Mouse (Mus musculus): ENCODE measurements around the gene Tbcd. TPM values are rescaled to one million over a fixed set of nuclear protein-coding genes. Genes with fewer than 3 reads are reported as not detected.

Gene Tbcd
- total RNA-seq (2021): 10 to 100 TPM; 11.0 to 11.6 TPM

DNA sequence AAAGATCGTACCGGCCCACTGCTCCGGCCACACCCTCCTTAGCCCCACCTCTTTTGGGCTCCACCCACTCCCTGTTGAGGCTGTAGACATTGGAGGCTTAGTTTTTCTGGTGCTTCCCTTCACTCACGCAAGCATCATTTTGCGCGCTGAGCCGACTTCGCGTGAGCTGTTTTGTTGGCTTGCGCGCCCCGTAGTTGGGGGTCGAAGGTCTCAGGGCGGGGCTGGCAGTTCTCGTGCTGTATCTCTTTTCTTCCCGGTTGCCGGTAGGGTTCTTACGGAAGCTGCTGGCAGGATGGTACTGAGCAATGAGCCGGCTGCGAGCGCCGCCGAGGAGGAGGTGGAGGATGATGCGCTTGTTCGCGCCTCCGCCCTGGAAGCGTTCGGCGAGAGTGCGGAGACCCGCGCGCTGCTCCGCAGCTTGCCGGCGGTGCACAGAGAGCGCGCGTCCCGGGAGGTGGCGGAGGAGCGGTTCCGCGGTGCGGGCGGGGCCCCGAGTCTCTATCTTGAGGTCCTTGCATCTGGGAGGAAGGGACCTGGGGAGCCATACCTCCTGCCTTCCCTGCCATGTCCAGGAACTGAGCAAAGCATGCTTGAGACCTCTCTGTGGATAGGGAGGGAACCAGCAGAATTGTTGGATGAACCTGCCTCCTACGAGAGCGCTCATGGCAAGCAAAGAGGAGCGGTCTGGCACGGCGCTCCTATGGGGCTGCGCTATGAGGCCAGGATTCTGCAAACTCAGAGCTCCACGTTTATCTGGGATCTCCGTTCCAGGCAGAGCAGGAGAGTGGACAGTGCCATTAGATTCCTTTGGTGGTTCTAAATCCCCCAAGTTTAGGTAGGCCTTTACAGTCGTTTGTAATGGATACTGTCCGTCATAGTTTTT, at the start of gene Tbcd:
Tbcd (plus strand) TSS at position 197 of the 883 bp plus-strand sequence.
- intact Hi-C loops (cut with DNase I): loop anchor here (5.0 kb wide), 1 partner anchor 100 kb away; the partner anchor contains the start of gene Wdr45b

DNA sequence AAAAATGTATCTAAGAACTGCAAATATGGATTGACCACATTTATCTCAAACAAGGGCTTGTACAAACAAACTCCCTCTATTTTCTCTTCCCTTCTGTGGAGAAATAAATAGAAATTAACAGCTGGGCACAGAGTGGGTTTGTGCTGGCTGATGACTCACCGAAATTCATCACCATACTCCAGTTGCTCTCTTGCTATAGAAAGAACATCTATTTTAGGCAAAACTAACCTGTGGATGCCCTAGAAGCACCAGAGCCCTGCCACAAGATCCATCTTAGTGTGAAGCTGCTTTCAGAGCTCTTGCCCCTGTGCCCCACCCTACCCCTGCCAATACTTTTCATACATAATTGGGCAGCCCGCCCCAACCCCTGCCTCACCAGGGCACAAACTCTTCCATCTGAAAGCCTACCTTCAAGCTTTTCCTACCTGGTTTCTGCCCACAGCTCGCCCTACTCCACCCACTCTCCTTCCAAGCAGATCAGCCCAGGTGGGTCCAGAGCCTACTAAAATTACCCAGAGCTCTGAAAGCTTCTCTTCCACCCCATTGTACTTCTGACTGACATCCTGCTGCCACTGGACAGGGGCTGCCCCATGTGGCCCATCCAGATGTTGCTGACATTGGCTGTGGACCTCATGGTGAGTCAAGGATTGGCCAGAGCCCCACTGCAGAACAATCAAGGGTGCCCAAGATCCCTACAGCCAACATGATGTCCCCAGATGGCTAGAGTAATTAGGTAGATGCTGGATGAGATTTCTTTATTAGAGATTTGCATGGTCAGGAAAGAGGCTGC, 44.2 kb upstream of the Tbcd start:
- no peak for DNase-seq
- intact Hi-C loops (cut with DNase I): no loop called here

More for the DNA sequence above, at the start of gene Tbcd:
- DNase-seq: peak; percentile 93 to 98

DNA sequence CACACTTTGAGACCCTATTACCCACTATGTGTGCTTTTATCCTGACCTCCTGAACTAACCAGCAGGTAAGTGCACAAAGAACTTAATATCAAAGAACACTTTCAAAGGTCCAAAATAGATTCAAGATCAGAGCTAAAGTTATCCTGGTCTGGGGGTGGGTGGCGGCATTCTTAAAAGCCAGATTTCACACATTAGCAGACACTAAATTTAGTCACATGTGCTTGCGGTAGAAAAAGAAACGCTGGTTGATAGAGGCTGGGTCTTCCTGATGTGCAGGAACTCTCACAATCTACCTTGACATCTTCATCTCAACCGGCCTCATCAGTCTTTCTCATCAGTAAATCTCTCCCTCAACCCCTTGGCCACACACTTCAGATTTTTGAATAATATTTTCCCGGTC, 37.0 kb upstream of the Tbcd start:
- DNase-seq: no peak
- intact Hi-C loops (cut with DNase I): no loop called here

DNA sequence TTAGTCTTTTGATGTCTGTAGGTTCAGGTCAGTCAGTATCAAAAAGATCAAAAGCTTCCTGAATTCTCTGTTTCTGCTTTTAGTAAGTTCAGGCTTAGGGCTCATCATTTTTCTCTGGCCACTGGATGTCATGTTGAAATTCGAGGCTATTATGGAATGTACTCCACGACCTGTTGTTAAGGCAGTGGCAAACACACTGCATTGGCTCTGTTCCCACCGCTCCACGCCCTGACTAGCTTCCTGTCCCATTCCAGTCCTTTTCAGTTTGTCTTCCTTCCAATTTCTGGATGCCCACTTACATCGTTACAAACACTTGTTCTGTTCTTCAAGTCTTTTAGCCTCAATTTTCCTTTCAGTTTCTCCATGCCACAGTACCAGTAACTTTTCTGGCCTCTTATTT, 36.4 kb upstream of the Tbcd start:
- intact Hi-C loops (cut with DNase I): no loop called here
- DNase-seq: no peak

- no peak for DNase-seq
- intact Hi-C loops (cut with DNase I): no loop called here
Observed at GRCm38 (mm10) chr11:121417971-121418370, 33.8 kb upstream of the Tbcd start.

DNA sequence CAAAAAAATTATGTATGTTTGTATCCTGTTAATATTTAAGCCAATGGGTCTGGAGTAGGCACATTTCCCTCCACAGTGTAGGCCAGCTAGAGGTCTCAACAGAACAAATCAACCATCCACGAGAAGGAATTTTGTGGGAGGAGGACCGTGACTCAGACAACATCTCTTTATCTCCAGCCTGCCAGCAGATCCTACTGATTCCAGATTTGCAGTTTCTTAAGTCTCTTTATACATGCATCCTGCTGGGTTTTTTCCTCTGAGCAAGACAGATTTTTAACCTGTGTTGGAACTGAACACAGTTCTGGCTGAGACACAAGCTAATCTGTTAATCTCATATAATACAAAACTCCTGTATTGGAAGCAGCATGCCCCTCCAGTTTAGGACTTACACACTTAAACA, 32.8 kb upstream of the Tbcd start:
- intact Hi-C loops (cut with DNase I): no loop called here
- no peak for DNase-seq

DNA sequence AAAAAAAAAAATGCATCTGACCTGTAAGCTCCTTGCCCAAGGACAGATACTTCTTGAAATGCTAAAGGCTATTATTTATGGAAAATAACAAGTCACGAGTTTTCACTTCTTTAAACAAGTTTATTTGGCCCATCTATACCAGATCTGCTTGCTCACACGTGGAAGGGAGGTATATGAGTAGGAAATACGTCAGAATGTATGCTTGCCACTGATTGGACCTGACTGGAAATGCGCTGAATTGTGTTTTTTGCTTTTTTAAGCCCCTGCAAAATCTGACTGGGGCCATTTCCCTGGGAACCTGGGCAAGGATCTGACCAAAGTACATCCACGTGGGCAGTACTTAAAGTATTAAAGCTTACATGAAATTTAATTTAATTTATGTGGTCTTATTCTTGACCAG, 31.4 kb upstream of the Tbcd start:
- DNase-seq: no peak
- intact Hi-C loops (cut with DNase I): loop anchor here (2.0 kb wide), 1 partner anchor 66 kb away; the partner anchor contains the start of gene Wdr45b

DNA sequence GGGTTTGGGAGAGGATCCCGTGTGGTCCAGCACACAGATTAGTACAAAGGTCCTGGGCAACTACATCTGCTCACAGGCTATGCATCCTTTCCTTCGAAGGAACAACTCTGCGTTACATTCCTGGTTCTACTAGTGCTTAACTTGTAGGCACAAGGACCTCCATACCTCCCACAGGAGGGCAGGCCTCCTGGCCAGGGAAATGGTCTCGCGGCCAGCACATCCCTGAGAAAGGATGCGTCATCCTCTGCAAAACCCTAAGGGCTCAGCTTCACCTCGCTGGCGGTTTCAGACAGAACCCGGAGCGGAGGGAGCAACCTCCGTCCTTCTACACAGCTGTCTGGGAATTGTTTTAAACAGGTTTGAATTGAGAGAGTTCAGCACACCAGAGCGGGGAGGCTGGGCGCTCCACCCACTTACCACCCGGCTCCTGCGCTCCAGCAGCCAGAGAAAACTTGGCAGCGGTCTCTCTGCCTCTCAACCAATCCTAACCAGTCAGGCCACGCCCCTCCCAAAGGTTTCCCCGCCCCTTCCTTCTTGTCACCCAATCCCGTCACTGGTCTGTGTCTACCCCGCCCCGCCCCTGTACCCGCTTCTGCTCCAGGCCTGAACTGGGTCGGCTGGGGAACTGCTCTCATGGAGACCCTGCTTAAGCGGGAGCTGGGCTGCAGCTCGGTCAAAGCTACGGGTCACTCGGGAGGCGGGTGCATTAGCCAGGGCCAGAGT, 30.8 kb upstream of the Tbcd start, which contains the start of gene Fn3krp:
Fn3krp (plus strand) TSS at position 572 of the 723 bp plus-strand sequence.
- intact Hi-C loops (cut with DNase I): loop anchor here (2.0 kb wide), 1 partner anchor 66 kb away; the partner anchor contains the start of gene Wdr45b
- peak; percentile 97 to 99 for DNase-seq

DNA sequence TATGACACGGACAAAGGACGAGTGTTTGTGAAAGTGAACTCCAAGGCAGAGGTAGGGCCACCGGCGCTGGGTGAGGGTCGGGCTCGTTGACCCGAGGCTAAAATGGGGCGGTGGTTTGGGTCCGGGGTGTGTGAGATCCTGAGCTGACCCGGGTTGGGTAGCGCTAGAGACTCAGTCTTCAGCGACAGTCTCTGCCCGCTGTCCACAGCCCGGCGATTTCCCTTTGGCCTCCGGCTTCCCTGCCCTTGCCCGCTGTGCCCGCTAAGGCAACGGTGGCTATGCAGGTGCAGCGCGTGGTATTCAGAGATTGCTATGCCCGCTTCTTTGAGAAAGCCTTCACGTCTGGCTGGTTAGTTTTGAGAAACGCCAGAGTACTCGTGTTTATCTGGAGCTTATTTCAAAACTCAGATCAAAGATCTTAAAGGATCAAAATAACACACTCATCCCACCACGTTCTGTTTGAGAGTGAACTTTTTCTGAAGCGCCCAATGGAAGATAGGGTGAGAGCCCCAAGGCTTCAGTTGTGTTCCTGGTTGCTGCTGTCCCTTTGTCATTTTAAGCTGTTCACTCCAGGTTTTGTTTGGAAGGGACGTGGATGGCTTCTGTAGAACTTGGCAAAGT, 30.1 kb upstream of the Tbcd start:
- intact Hi-C loops (cut with DNase I): loop anchor here (2.0 kb wide), 1 partner anchor 67 kb away; the partner anchor contains the start of gene Wdr45b
- DNase-seq: no peak

GRCm38 (mm10) chr11:121433397-121433796, 18.4 kb upstream of the Tbcd start:
- no peak for DNase-seq
- intact Hi-C loops (cut with DNase I): no loop called here

GRCm38 (mm10) chr11:121434156-121435155, 17.3 kb upstream of the Tbcd start, which contains the start of gene Fn3k:
Gene Fn3k (plus strand): TSS chr11:121434913.
- DNase-seq: peak; percentile 81 to 84
- intact Hi-C loops (cut with DNase I): no loop called here

GRCm38 (mm10) chr11:121437236-121437635, 14.5 kb upstream of the Tbcd start:
- intact Hi-C loops (cut with DNase I): no loop called here
- no peak for DNase-seq

GRCm38 (mm10) chr11:121439686-121440292, 12.0 kb upstream of the Tbcd start:
- no peak for DNase-seq
- intact Hi-C loops (cut with DNase I): no loop called here

DNA sequence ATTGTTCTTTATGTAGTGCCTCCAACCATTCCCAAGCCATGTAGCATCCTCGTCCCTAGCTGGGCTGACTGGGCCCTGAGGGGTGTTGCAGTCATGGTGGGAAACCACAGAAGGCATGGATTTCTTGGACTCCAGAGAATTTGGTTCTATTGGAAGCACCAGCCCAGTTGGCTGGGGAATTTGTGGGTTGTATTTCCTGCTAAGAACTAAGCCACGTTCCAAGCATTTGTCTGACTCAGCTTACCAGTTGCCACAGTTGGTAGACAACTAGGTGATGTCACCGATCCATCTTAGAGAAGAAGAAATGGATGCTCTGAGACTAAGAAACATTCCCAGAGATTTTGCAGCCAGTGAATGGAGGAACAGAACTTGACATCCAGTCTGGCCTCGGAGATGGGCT, 10.1 kb upstream of the Tbcd start:
- no peak for DNase-seq
- intact Hi-C loops (cut with DNase I): no loop called here

- no peak for DNase-seq
- intact Hi-C loops (cut with DNase I): no loop called here
Observed at GRCm38 (mm10) chr11:121442076-121442475, 9.7 kb upstream of the Tbcd start.

GRCm38 (mm10) chr11:121451216-121451726, 478 bp upstream of the Tbcd start:
- intact Hi-C loops (cut with DNase I): loop anchor here (5.0 kb wide), 1 partner anchor 99 kb away; the partner anchor contains the start of gene Wdr45b
- DNase-seq: no peak

DNA sequence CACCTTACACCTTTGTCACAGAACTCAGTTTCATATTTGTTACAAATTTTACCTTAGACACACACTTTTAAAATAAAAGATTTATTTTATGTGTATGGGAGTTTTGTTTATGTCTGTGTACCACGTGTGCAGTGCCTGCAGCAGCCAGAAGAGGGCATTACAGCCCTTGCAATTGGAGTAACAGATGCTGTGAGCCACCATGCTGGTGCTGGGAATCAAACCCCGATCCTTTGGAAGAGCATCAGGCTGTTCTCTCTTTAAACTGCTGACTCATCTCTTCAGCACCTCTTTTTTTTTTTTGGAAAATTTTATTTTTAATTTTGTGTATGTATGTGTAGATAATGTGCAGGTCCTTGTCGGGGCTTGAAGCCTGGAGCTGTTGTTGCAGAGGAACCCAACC, 6.1 kb downstream of the Tbcd start:
- DNase-seq: no peak
- intact Hi-C loops (cut with DNase I): no loop called here

DNA sequence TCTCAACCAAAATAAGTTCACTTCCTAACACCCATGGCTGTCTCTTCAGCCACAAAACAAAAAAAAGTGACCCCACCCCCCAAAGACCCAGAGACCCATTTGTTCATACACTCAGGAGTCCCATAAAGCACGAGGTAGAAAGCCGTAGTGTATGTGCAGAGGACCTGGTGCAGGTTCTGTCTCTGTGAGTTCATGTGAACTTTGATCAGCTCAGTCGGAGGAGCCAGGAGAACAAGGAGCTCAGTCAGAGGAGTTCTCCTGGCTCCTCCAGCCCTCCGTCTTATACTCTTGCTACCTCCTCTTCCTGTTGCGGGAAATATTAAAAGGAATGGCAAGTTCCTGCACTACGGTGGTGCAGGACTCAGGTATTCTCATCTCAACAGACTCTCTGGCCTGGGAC, 15.7 kb downstream of the Tbcd start:
- intact Hi-C loops (cut with DNase I): no loop called here
- DNase-seq: no peak

All from heart, postnatal 36 days (tissue).